Mouse (Mus musculus) ovary, adult 18-20 months (tissue): ENCODE measurements at regions not wholly inside any gene's neighbourhood (a gene's known extent, or its start where the extent isn't known, plus 50 kb on each side); places are given as distances from the start of the nearest gene placed in this dataset.
A peak's percentile ranks its signal among the peaks of the same experiment; 100 is the strongest.

Source experiments
- DNase-seq: peaks from one replicate; pipeline ENCODE4 v3.0.0; 2022; ENCODE audit warnings: low spot score, mixed read lengths

DNA sequence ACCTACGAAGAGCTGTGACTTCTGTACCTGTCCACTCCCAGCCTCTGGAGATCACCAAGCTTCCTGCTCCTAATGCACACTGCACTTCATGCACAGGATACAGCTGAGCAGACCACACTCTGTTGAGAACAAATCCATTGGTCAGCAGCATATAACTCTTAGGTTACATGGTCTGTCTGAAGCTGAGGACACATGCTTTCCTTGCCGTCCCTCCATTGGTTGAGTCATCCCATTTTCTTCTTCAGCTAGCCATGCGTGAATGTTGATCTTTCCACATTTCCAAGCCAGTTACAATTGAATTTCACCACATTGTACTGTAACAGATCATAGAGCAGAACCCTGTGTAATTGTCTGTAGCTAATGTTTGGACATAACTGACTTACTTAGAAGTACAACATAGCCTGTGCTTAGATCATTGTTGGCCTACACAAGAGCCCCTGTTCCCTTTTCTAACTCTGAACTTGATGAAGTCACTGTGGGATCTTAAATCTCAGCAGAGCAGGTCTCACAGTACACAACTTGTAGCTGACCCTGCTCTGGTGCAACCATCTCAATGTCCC, 593.3 kb upstream of the Intu start:
- DNase-seq: no peak

DNA sequence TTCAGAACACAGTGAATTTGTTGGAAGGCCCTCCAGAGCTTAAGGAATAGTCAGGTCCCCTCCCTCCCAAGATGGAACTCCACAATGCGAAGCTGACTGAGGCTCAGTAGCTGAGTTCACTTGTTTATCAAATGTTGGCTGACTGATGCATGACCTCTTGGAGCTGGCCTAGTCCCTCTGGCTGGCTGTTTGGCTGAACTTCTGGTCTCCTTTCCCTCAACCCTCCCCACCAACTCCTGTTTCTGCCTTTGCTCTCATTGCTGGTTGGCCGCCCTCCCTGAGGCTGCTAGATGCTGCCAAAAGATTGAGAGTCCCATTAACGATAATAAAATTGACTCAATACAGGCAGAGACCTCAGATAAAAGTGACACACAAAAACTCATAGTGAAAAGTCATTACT, 586.5 kb upstream of the Intu start:
- peak; percentile 24 for DNase-seq

- no peak for DNase-seq
Measured at GRCm38 (mm10) chr3:39952103-39952502, 579.0 kb upstream of the Intu start.

DNA sequence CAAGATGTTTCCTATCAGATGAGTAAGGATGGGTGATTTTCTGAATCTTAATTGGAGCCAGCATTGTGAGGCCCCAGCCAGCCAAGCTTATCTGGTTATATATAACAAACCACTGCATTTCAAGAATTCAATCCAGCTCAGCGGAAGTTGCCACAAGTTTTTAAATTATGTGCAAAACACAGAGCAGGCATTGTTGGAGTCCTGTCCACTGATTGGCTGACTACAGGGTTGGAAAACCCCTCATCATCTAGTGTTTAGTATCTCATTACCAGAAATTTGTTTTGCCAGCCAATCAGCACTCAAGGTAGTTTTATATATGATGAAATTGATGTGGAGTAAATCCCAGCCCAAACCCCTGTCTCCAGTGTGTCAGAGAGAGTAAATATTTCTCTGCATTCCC, 578.5 kb upstream of the Intu start:
- DNase-seq: no peak

- DNase-seq: no peak
Measured at GRCm38 (mm10) chr3:39961836-39962640, 569.0 kb upstream of the Intu start.

- no peak for DNase-seq
Measured at GRCm38 (mm10) chr3:39965431-39965830, 565.7 kb upstream of the Intu start.

GRCm38 (mm10) chr3:39966390-39966789, 564.7 kb upstream of the Intu start:
- no peak for DNase-seq

DNA sequence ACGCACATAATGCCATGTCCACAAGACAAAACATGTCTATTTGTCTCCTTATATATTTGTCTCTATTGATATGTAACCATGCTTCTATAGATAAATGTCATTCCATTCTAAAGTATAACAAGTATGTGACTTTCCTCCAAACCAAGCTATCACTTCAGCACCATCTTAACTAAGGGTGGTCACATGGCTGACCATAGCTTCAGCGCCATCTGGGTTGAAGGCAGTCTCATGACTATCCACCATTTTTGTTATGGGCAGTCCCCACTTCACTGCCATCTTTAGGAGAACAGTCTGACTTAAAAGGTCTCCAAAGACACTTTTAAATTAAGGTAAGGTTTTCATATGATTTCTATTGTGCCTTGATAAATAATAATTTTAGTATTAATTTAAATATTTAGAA, 554.1 kb upstream of the Intu start:
- no peak for DNase-seq

GRCm38 (mm10) chr3:39978916-39979679, 552.0 kb upstream of the Intu start:
- DNase-seq: no peak

- no peak for DNase-seq
Measured at GRCm38 (mm10) chr3:39982656-39983055, 548.4 kb upstream of the Intu start.

DNA sequence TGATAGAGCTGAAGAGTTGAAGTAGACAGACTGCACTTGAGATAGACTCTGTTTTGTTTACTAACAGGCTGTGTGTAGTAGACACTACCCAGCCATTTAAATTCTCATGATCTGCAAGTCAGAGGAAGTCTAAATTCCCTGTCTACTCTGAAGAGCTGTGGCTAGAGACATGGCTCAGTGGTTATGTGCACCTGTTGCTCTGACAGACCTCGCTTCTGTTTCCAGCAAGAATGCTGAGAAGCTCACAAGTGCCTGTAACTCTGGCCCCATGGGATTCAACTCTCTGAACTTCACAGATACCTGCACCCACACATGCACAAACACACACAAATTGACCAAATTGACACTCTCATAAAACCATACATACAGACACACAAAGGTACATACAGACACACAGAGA, 543.4 kb upstream of the Intu start:
- DNase-seq: no peak

GRCm38 (mm10) chr3:39998628-39999027, 532.5 kb upstream of the Intu start:
- DNase-seq: no peak

DNA sequence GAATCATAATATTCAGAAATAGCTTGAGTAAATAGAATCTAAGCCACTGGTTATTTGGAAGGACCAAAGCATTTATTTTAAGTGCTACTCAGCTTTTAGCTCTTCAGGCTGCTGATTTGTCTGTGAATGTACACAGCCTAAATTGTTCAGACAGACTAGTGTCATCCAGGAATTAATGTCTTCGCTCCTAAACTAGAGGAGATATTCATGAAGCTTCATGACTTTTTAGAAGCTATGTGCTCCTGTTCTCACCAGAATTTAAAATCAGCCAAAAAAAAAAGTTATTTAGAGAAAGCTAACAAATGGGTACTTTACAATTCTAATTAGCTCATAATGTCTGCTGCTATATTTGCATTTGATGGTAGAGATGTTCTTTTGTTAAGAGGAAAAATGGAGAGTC, 531.2 kb upstream of the Intu start:
- no peak for DNase-seq

GRCm38 (mm10) chr3:40002838-40003237, 528.2 kb upstream of the Intu start:
- no peak for DNase-seq

DNA sequence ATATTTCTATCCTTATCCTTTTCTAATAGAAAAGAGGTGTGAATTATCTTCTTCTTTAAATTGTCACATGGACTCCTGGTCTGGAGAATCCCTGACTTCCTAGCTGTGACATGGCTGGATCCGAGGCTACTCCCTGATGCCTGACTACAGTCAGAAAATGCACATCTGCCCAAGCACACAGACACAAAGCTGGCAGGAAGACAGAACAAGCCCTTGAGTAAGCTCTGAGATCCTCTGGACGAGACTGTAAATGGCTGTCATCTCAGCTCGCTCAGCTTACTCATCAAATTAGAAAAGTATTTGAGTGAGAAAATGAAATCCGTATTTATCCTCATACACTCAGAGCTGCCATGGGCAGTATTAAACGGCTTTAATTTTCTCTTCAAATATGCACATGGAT, 521.0 kb upstream of the Intu start:
- no peak for DNase-seq

DNA sequence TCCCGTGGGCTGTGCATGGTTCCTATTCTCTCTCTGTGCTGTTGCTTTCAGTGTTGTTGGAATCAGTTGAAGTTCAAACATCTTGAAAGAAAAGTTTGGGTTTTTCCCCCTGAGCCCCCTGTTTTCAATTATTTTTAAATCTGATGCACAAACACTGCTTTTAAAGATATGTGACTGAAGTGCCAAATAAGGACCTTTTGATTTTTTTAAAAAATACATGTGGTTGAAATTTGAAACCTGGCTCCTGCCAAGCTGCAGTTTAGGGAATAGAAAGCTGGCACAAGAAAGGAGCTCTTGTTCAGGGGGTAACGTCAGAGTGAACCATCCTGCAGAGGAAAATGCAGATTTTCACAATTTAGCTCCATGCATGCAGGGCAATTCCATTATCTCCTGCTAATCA, 509.4 kb upstream of the Intu start:
- no peak for DNase-seq

DNA sequence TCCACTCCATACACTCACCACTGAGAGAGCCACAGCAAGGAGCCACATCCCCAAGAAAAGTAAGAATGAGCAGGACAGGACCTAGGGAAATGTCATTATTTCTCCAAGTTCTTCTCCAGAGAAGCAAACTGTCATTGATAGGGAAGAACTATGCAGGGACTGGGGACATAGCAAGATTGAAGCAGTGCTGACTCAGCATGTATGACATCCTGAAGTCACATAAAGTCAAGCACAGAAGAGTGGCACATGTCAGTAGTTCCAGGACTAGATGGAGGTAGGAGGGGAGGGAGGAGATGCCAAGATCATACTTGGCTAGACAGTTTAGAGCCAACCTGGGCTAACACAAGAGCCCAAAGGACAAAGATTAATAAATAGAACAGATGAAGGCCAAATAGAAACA, 503.4 kb upstream of the Intu start:
- no peak for DNase-seq

DNA sequence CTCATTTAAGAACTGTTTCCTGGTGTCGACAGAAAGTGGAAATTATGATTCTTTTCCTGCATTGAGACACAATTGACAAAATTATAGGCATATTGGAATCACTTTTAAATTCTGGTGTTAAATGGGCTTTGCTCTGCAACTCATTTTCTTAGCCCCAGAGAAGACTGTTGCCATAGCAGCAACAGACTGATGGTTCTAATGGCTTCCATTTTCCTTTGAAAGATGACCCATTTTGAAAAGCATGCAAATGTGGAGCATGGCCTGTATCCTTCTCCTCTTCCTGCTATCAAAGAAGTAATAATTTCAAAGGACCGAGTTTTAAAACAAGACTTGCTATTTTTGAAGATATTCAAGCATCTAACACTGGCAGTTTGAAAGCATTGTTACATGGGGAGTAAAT, 494.9 kb upstream of the Intu start:
- DNase-seq: no peak

DNA sequence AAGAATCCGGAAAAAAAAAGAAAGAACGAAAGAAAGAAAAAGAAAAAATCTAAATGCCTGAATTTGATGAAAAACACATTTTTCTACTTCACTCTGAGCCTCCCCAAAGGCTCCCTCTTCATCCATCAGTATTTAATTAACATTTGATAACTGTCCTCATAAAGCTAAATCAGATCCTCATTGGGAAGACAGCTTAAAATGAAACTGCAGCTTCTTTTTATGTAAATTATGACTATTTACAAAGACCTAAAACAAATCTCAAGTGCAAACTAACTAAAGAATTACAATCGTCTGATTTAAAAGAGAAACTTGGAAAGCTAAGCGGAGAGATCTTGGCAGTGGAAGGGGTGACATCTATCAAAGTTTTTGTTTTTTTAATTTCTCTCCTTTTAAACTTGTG, 481.4 kb upstream of the Intu start:
- DNase-seq: no peak

DNA sequence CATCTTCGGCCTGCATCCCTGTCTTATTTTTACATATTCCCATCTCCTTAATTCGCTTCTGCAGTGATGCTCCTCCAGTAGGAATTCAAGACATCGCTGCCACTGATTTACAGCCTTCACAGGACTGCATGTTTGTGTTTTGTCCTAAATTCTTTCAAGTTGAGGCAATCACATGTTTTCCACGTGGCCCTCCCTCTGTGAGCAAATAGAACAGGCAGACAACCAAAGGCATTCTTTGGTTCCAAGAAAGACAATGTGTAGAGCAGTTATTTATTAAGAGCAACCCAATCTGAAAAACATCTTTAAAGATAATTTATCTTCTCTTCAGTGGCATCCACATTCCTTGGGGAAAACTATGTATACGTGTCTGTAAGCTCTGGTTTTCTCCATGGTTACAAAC, 472.8 kb upstream of the Intu start:
- DNase-seq: no peak

DNA sequence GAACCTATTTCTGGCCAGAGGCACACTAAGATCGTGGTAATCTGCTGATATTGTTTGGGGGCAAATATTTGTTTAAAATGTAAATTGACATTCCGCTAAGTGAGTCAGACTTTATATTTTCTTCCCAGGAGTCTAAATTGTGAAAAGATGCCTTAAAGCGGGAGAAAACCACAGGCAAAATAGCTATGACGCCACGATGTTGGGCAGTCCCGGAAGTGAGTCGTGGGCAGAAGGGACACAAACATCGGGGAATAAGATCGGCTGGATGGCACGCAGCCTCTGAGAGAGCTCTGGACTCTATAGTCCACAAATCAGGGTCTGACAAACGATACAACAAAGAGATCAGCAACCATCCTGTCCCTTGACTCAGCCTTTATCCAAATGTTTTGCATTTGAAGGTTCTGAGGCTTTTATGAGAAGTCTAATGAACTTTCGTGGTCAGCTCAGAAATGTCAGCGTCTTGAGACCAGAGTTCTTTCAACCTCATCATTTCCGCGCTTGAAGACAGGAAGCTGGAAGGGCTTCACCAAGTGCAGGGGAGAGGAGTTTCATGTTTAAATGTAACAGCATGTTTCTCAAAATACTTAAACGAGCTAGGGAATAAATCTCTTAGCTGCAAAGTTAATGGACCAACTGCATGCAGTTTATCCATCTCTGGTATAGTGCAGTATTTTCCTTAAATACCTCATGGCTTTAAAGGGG, 472.2 kb upstream of the Intu start:
- no peak for DNase-seq

DNA sequence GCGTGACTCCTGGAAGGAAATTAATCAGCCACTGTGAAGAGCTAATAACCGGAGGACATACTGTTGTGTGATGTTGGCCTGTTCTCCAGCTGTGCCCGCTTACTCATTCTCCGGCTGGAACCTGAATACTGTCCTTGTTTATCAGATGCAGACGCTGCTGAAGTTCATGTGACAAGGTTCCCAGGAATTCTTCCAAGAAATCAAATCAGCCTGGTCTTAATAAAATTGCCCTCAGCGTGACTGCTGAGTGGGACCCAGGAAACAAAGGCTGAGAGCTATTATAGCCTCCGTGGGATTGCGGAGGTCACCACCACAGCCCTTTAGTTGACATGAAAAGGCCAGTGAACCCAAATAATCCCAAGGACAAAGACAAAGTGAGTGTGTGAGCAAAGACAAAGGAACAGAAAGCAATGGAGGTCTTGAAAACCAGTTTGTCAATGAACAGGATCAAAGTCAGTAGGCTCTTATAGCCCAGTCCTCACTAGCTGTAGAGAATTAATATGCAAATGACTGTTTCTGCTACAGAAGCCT, 460.9 kb upstream of the Intu start:
- DNase-seq: no peak
